Mouse (Mus musculus) heart, embryonic 15.5 days (tissue): ENCODE results near the gene Ttc39a. TPM values are rescaled to one million over a fixed set of nuclear protein-coding genes. Genes with fewer than 3 reads are reported as not detected.
A peak's percentile ranks its signal among the peaks of the same experiment; 100 is the strongest.

Source experiments
- ATAC-seq: fragments of 200-750 bp; cut with Nextera tagmentation; replicated peaks from 2 replicates; pipeline ENCODE4 v1.8.0; 2017; ENCODE audit warnings: low read depth, moderate TSS enrichment; ENCODE audit not compliant: insufficient number of reproducible peaks, insufficient read depth, low FRiP score
- H3K27ac ChIP-seq: fragments of 300-500 bp; sonication (generic); 2 replicates; pipeline ENCODE4 v1.5.1; 2015; ENCODE audit warnings: mild to moderate bottlenecking, inconsistent platforms
- H3K27me3 ChIP-seq: fragments of 300-500 bp; sonication (generic); 2 replicates; pipeline ENCODE4 v1.6.1; 2015; ENCODE audit warnings: inconsistent platforms
- H3K36me3 ChIP-seq: fragments of 300-500 bp; sonication (generic); 2 replicates; pipeline ENCODE4 v1.6.1; 2015; ENCODE audit warnings: mild to moderate bottlenecking, inconsistent platforms
- H3K4me1 ChIP-seq: fragments of 300-500 bp; sonication (generic); replicated peaks from 2 replicates; pipeline ENCODE4 v1.6.1; 2015; ENCODE audit warnings: inconsistent platforms
- H3K4me2 ChIP-seq: fragments of 300-500 bp; sonication (generic); 2 replicates; pipeline ENCODE4 v1.6.1; 2015; ENCODE audit warnings: inconsistent platforms, mild to moderate bottlenecking, moderate library complexity
- H3K4me3 ChIP-seq: fragments of 300-500 bp; sonication (generic); 2 replicates; pipeline ENCODE4 v1.5.1; 2015; ENCODE audit warnings: mild to moderate bottlenecking, inconsistent platforms
- H3K9ac ChIP-seq: fragments of 300-500 bp; sonication (generic); 2 replicates; pipeline ENCODE4 v1.6.1; 2015; ENCODE audit warnings: mild to moderate bottlenecking, inconsistent platforms
- H3K9me3 ChIP-seq: fragments of 300-500 bp; sonication (generic); replicated peaks from 2 replicates; pipeline ENCODE4 v1.6.1; 2016; ENCODE audit warnings: inconsistent platforms
- WGBS: fragments of 180-500 bp; shearing (Covaris S2); methylation state at CpG from one replicate; pipeline ENCODE4 v1.1.7; 2015; ENCODE audit warnings: mixed read lengths; 5-methylcytosine and 5-hydroxymethylcytosine counted together
- polyA plus RNA-seq: library from polyadenylated mRNA; unstranded; fragments of >200 nt; fragmentation: Nextera tagmentation; extraction: Ambion mirVana; gene quantifications from 2 replicates; pipeline ENCODE4 v1.2.1, GENCODE M21; 2015

Gene Ttc39a
- polyA plus RNA-seq, 1 experiment from 2014 or later: 5.9 TPM

- WGBS: 91% methylated on average over 5 of the region's 5 CpGs
- Histone ChIP-seq H3K36me3 (no peaks in the 10 kb centered on the region; the same call in 1 of the 2 replicates), H3K4me2 (no peak overlapping the region), H3K4me1 (peaks cover 30% of the 10 kb centered on the region), H3K27ac (no peak overlapping the region), H3K9me3 (no peaks in the 10 kb centered on the region), H3K9ac (no peak overlapping the region), H3K4me3 (no peak overlapping the region), H3K27me3 (no peaks in the 10 kb centered on the region)
- no peak for ATAC-seq
These were observed 34.0 kb downstream of the Ttc39a start for GRCm38 (mm10) chr4:109440381-109440780.

GRCm38 (mm10) chr4:109441000-109441399, 34.6 kb downstream of the Ttc39a start:
- 87% methylated on average over 3 of the region's 3 CpGs for WGBS
- Histone ChIP-seq H3K9me3 (no peaks in the 10 kb centered on the region), H3K4me3 (no peak overlapping the region), H3K36me3 (no peaks in the 10 kb centered on the region; the same call in 1 of the 2 replicates), H3K27me3 (no peaks in the 10 kb centered on the region), H3K4me2 (no peak overlapping the region), H3K27ac (no peak overlapping the region), H3K4me1 (peaks cover 36% of the 10 kb centered on the region), H3K9ac (no peak overlapping the region)
- ATAC-seq: no peak

- Histone ChIP-seq H3K27me3 (no peaks in the 10 kb centered on the region), H3K4me2 (no peak overlapping the region), H3K4me3 (no peak overlapping the region), H3K9me3 (no peaks in the 10 kb centered on the region), H3K36me3 (no peaks in the 10 kb centered on the region; the same call in 1 of the 2 replicates), H3K9ac (no peak overlapping the region), H3K4me1 (peaks cover 42% of the 10 kb centered on the region), H3K27ac (no peak overlapping the region)
- ATAC-seq: no peak
- WGBS: 79% methylated on average over 7 of the region's 7 CpGs
These were observed 35.7 kb downstream of the Ttc39a start for GRCm38 (mm10) chr4:109442126-109442525.

GRCm38 (mm10) chr4:109442649-109443048, 36.2 kb downstream of the Ttc39a start:
- Histone ChIP-seq H3K4me2 (no peak overlapping the region), H3K4me3 (no peak overlapping the region), H3K27me3 (no peaks in the 10 kb centered on the region), H3K9me3 (no peaks in the 10 kb centered on the region), H3K27ac (no peak overlapping the region), H3K9ac (no peak overlapping the region), H3K36me3 (no peaks in the 10 kb centered on the region; the same call in 1 of the 2 replicates), H3K4me1 (peaks cover 42% of the 10 kb centered on the region)
- ATAC-seq: no peak
- 55% methylated on average over 4 of the region's 4 CpGs for WGBS

- Histone ChIP-seq H3K36me3 (no peaks in the 10 kb centered on the region; the same call in 1 of the 2 replicates), H3K4me3 (no peak overlapping the region), H3K9ac (no peak overlapping the region), H3K4me1 (peaks cover 52% of the 10 kb centered on the region), H3K9me3 (no peaks in the 10 kb centered on the region), H3K4me2 (no peak overlapping the region), H3K27me3 (no peaks in the 10 kb centered on the region), H3K27ac (no peak overlapping the region)
- ATAC-seq: no peak
- 76% methylated on average over 6 of the region's 6 CpGs for WGBS
These were observed 38.0 kb downstream of the Ttc39a start for GRCm38 (mm10) chr4:109444471-109444870.

GRCm38 (mm10) chr4:109444951-109445350, 38.5 kb downstream of the Ttc39a start:
- H3K4me3 ChIP-seq: no peak overlapping the region
- 55% methylated on average over 2 of the region's 2 CpGs for WGBS
- ATAC-seq: no peak
- peaks cover 53% of the 10 kb centered on the region for H3K4me1 ChIP-seq
- no peaks in the 10 kb centered on the region for H3K9me3 ChIP-seq
- H3K4me2 ChIP-seq: no peak overlapping the region
- no peaks in the 10 kb centered on the region; the same call in 1 of the 2 replicates for H3K36me3 ChIP-seq
- H3K9ac ChIP-seq: no peak overlapping the region
- peak overlapping the region; percentile 71 for H3K27ac ChIP-seq
- no peaks in the 10 kb centered on the region for H3K27me3 ChIP-seq

- H3K4me3 ChIP-seq: no peak overlapping the region
- H3K4me2 ChIP-seq: no peak overlapping the region
- H3K36me3 ChIP-seq: no peaks in the 10 kb centered on the region; the same call in 1 of the 2 replicates
- 32% methylated on average over 2 of the region's 2 CpGs for WGBS
- H3K27ac ChIP-seq: peak overlapping the region; percentile 71
- H3K4me1 ChIP-seq: peaks cover 51% of the 10 kb centered on the region
- H3K9me3 ChIP-seq: no peaks in the 10 kb centered on the region
- ATAC-seq: peak; percentile 69; the same call in 1 of the 2 replicates
- H3K27me3 ChIP-seq: no peaks in the 10 kb centered on the region
- H3K9ac ChIP-seq: no peak overlapping the region
These were observed 39.0 kb downstream of the Ttc39a start for GRCm38 (mm10) chr4:109445397-109445796.

GRCm38 (mm10) chr4:109445956-109446355, 39.5 kb downstream of the Ttc39a start:
- H3K36me3 ChIP-seq: no peaks in the 10 kb centered on the region; the same call in 1 of the 2 replicates
- H3K4me3 ChIP-seq: no peak overlapping the region
- no peak for ATAC-seq
- WGBS: 38% methylated on average over 1 of the region's 1 CpGs
- peak overlapping the region; percentile 71 for H3K27ac ChIP-seq
- no peak overlapping the region for H3K9ac ChIP-seq
- no peak overlapping the region for H3K4me2 ChIP-seq
- no peaks in the 10 kb centered on the region for H3K9me3 ChIP-seq
- peaks cover 50% of the 10 kb centered on the region for H3K4me1 ChIP-seq
- no peaks in the 10 kb centered on the region for H3K27me3 ChIP-seq

- ATAC-seq: no peak
- Histone ChIP-seq H3K4me1 (peaks cover 34% of the 10 kb centered on the region), H3K9me3 (no peaks in the 10 kb centered on the region), H3K27me3 (no peaks in the 10 kb centered on the region), H3K9ac (no peak overlapping the region), H3K4me2 (no peak overlapping the region), H3K27ac (0 out of 2 replicates have a peak overlapping the region, but pooled peaks have one; percentile 36), H3K36me3 (peaks cover 9% of the 10 kb centered on the region; the same call in 1 of the 2 replicates), H3K4me3 (no peak overlapping the region)
- 95% methylated on average over 2 of the region's 2 CpGs for WGBS
These were observed 42.1 kb downstream of the Ttc39a start for GRCm38 (mm10) chr4:109448531-109448930.

GRCm38 (mm10) chr4:109456821-109457220, 50.4 kb downstream of the Ttc39a start:
- no peak overlapping the region for H3K4me3 ChIP-seq
- no peak overlapping the region for H3K4me2 ChIP-seq
- H3K36me3 ChIP-seq: peaks cover 16% of the 10 kb centered on the region
- no peaks in the 10 kb centered on the region for H3K9me3 ChIP-seq
- no peak overlapping the region for H3K27ac ChIP-seq
- H3K9ac ChIP-seq: no peak overlapping the region
- no peaks in the 10 kb centered on the region for H3K27me3 ChIP-seq
- ATAC-seq: no peak
- 85% methylated on average over 6 of the region's 6 CpGs for WGBS
- H3K4me1 ChIP-seq: peaks cover 18% of the 10 kb centered on the region

- peaks cover 18% of the 10 kb centered on the region for H3K4me1 ChIP-seq
- peak; percentile 90 for ATAC-seq
- H3K27ac ChIP-seq: peak overlapping the region; percentile 91
- peak overlapping the region; percentile 24 for H3K4me2 ChIP-seq
- H3K9ac ChIP-seq: no peak overlapping the region
- no peaks in the 10 kb centered on the region for H3K9me3 ChIP-seq
- 25% methylated on average over 3 of the region's 3 CpGs for WGBS
- no peaks in the 10 kb centered on the region for H3K27me3 ChIP-seq
- H3K36me3 ChIP-seq: peaks cover 2% of the 10 kb centered on the region; the same call in 1 of the 2 replicates
- H3K4me3 ChIP-seq: no peak overlapping the region
These were observed 54.2 kb downstream of the Ttc39a start for GRCm38 (mm10) chr4:109460421-109461179.

GRCm38 (mm10) chr4:109463892-109464291, 57.5 kb downstream of the Ttc39a start:
- H3K27ac ChIP-seq: no peak overlapping the region; the same call in 1 of the 2 replicates
- no peaks in the 10 kb centered on the region for H3K36me3 ChIP-seq
- H3K4me2 ChIP-seq: no peak overlapping the region
- no peak overlapping the region for H3K9ac ChIP-seq
- no peaks in the 10 kb centered on the region for H3K27me3 ChIP-seq
- H3K9me3 ChIP-seq: no peaks in the 10 kb centered on the region
- no peak for ATAC-seq
- H3K4me3 ChIP-seq: no peak overlapping the region
- H3K4me1 ChIP-seq: peaks cover 18% of the 10 kb centered on the region
